Mouse (Mus musculus) megakaryocyte-erythroid progenitor cell, adult 5-6 weeks (primary cell): ENCODE data around the gene Sp7. TPM values are rescaled to one million over a fixed set of nuclear protein-coding genes. Genes with fewer than 3 reads are reported as not detected.

Experiments
- ATAC-seq: replicated peaks from 2 replicates; pipeline ENCODE4 v1.8.0; 2016; ENCODE audit warnings: mild to moderate bottlenecking, inconsistent platforms; ENCODE audit not compliant: severe bottlenecking, poor library complexity, low FRiP score, low TSS enrichment
- total RNA-seq, 2 experiments: library from RNA; stranded (forward) in 1 of 2; stranded (reverse) in 1 of 2; fragments of 200-1000, 215-1000 nt in 1 of 2; fragments of >200 nt in 1 of 2; fragmentation: Nextera tagmentation in 1 of 2; gene quantifications; 2 replicates each; pipeline ENCODE4 v1.2.3; 2014 to 2017

The Sp7 gene
- total RNA-seq, 2 experiments from 2014 or later, result not detected

DNA sequence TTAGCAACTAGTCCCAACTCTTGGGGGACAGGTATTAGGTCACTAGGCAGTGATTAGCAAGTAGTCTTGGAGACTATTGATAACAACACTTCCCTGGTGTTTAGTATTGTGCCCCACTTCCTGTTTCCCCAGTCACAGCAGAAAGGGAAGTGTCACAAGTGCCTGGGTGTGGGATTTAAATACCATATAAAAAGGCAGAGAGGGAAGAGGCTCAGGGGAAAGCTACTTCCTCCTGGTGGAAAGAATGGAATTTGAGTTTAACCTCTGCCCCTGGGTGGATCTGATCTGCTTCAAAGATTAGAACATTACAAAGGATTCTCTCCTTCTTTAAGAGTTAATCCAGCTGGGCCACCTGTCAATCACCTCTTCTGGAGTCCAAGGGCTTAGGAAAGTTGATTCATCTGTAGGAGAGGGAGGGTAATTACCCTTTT lies 26.6 kb upstream of the Sp7 start:
- ATAC-seq, result no peak

DNA sequence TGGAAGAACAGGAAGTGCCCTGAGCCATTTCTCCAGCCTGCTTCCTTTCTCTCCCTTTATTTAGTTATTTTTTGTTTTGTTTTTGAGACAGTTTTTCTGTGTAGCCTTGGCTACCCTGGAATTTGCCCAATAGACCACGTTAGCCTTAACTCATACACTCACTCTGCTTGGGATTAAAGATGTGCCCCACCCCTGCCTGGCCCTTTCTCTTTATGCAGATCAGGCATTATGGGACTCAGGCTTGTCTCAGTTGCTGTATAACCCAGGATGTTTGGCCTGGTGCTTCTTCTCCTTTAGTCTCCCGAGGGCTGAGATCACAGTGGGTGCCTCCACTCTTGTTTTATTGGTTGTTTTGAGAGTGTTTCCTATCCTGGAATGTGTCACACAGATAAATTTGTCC lies 25.5 kb upstream of the Sp7 start:
- no peak for ATAC-seq

DNA sequence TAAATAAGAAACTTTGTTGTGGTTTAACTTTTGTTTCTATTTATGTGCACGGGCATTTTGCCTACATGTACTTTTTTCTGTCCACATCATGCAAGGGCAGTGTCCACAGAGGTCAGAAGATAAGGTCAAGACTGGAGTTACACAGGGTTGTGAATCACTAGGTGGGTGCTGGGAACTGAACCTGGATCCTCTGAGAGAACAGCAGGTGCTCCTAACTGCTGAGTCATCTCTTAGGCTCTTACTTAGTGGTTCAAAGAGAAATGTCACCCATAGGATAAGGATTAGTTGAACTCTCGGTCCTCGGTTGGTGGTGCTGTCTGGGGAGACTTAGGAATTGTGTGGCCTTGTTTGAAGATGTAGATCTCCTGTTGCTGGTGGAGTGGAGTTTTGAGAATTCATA lies 22.0 kb upstream of the Sp7 start:
- no peak for ATAC-seq

DNA sequence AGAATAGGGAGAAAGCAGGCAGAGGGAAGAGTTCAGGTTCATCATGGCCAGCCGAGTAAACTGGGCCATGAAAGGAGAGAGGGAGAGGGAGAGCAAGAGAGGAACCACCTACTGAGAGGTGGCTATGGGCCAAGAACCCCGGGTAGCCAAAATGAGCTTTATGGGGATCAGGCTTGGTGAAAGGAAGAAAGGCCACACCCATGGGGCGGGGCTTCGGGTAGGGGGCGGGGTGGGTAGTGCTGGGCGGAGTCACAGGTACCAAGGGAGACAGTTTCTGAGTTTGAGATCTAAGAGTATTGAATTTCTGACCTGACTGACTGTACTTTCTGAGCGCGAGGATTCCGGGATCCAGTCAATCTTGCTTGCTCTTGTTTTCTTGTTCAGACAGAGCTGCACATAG lies 19.7 kb upstream of the Sp7 start:
- ATAC-seq, result peak; percentile 68

DNA sequence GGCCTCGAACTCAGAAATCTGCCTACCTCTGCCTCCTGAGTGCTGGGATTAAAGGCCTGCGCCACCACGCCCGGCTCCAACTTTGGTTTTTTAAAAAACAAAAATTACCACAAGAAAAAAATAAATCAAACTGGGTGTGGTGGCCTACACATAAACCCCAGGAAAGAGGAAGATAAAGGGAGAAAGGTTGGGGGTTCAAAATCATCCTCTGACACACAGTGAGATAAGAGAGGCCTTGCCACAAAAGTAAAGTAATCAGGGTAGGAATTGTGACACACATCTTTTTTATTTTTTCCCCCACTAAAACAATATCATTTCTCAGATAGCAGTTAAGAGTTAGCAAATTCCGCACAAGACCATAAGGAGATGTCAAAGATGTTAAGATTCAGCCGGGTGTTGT lies 16.7 kb upstream of the Sp7 start:
- ATAC-seq, result no peak

DNA sequence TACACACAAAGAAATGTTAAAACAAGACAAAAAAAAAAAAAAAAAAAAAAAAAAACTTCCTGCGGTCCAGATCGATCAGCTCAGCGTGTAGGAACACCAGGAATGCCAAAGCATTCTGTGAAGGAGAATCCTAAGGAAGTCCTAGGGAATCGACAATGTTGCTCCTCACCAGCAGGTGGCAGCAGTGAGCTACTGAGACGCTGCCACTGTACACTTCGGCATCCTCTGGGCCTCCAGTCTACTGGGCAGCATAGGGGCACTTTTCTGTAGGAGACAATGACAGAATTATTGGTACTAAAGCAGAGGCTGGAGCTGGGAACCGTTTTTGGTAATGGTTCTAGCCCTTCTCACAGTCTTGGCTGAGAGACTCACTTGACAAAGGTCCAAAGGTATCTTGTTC lies 14.6 kb upstream of the Sp7 start:
- peak; percentile 46; the same call in 1 of the 2 replicates for ATAC-seq

DNA sequence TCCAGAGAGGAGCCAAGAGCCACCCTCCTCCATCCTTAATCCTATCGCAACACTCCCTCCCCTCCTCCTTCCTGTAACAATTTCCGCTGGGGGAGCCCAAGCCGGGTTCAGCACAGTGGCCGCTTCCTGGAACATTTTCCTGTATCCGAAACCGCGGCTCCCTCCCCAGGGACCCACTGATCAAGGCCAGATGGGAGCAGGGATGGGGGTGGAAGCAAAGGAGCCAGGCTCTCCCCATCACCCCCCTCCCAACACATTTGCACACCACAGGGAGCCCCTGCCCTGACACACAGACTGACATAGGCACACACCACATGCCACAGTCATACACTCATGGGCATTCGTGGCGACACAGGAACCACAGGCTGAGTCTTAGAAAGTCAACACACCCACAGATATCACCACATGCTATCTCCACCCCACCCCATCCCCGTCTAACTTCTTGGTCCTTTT lies 10.9 kb upstream of the Sp7 start:
- peak; percentile 30 for ATAC-seq

DNA sequence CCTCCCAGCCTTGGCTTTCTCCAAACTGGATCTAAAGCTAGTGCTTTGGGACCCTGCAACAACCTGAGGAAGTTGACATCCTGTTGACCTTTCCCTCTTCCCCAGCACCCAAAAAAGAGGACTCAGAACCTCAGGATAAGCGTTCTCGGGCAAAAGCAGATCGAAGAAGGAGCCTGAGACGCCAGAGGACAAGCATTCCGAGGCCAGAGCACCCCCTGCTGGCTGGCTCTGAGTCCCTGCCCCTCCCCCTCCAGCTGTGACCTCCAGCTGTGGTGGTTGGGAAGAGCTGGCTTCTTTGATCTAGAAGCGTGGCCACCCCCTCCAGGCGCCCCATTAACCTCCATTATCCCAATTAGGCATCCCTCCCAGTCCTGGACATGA lies 10.2 kb upstream of the Sp7 start:
- peak; percentile 76 for ATAC-seq

DNA sequence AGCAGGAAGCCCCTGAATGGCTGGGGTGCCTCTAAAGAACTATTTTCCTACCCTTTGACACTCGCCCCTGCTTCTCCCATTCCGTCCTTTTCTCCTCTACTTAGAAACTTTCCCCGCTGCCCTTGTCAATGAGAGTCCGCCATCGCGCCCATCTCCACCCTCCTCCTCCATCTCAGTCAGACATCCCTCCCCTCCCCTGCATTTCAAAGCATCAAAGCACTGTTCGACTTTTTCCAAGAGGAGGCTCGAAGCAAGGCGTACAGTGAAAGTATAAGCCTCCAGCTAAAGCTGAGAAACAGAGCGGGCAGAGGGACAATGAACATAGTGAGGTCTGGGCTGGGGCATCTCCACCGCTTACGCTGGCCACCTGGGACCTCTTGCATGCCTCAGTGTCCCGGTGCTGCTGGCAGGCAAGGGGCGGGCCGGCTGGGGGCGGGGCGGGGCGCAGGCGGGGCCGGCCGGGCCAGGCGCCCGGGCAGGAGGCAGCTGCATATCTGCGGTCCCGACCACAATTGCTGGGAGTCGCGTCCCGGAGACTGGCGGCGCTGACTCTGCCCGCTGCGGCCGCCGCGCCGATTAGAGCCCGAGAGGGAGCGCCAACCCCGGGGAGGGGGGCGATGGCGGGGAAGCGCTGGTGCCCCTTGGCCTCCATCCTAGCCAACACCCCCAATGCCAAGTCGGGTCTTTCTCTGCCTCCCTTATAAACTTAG lies 9.6 kb upstream of the Sp7 start:
- ATAC-seq, result peak; percentile 79

DNA sequence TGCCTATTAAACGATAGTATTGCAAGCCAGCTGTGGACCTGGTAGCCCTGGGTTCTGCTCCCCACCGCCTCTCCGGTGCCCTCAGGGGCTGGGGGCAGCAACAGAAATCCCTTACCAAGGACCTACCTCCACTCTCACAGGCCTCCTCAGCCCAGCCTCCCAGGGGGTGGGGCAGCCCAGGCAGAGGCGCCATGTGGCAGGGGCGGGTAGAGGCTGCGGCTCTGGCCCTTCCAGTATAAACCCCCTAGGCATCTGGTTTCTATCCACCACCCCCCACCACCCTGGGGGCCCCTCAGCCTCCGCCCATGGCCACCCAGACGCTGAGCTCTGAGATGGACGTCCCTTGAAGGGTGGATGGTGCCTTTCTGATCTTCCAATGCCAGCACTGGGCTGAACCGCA lies 3.7 kb upstream of the Sp7 start:
- ATAC-seq, result no peak

DNA sequence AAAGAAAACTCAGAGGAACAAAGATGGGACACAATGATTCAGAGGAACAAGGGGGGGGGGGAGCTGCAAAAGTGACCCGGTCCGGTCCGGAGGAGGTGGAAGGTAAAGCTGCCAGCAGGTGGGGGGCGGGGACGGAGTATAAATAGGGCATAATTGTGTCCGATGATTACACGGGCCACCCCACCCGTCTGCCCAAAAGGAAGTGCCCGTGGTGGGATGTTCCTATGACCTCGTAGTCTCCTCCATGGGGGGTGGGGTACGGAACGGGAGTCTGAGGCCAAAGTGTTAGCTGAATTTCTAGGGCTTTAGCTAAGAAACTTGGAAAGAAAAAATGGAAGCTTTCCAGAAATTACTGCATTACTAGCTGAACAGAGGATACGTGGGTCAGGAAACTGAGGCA lies 3.0 kb upstream of the Sp7 start:
- ATAC-seq, result no peak

DNA sequence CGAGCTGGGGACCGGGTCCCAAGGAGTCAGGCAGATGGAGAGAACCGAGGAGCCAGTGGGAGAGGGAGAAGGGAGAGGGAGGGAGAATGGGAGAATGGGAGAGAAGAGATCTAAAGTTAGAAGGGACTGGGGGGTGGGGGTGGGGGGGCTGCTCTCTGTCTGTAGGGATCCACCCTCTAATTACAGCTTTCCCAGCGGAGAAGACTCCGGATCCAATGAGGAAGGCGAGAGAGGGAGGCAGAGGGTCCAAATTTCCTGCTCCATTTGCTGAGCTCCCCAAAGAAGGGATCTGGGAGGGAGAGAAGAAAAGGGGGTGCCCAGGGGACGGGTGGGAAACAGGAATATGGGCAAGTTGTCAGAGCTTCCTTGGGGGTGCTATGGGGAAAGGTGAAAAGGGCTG lies 744 bp downstream of the Sp7 start:
- no peak for ATAC-seq

DNA sequence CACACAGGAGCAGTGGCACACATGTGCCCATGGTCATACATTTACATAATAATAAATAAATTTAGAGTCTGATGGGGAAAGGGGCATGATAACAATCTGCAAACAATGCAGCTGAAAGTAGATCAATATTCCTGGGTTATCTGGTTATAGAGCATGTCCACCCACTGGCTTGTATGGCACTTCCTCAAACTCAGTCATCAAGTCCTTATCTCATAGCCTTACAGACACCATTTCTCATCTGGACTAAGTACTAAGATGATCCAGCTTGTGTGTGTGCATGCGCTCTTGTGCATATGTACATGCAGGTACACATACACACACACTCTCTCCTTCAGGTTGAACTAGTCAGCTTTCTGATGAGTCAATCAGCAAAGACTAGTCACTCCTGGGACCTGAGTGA lies 2.3 kb downstream of the Sp7 start:
- no peak; the same call in 1 of the 2 replicates for ATAC-seq

DNA sequence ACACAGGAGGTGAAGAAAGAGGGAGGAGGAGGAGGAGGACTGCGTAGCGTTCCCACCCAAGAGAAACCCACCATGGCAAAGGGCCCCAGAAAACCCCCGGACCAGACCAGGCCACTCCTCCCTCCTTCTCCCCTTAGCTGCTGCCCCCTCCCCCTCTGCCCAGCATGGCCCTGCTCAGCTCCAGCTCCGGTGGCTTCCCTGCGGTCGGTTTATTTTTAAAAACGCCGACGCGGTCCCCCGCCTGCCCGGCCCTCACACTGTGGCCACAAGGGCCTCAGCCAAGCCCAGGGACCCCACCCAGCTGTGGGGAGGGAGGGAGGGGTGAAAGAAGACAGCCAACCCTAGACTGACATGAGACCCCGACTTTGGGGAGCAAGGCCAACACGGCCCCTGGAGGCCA lies 4.3 kb downstream of the Sp7 start:
- no peak for ATAC-seq

DNA sequence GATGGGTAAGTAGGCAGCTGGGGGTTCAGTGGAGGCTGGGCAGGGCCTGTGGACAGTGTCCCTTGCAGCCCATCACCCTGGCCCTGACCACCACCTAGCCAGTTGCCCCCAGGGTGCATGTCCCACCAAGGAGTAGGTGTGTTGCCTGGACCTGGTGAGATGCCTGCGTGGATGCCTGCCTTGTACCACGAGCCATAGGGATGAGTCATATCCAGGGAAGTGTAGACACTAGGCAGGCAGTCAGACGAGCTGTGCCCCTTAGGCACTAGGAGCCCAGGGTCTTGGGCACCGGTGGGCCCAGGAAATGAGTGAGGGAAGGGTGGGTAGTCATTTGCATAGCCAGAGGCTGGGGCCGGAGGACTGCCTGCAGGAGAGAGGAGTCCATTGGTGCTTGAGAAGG lies 8.1 kb downstream of the Sp7 start:
- ATAC-seq, result no peak

DNA sequence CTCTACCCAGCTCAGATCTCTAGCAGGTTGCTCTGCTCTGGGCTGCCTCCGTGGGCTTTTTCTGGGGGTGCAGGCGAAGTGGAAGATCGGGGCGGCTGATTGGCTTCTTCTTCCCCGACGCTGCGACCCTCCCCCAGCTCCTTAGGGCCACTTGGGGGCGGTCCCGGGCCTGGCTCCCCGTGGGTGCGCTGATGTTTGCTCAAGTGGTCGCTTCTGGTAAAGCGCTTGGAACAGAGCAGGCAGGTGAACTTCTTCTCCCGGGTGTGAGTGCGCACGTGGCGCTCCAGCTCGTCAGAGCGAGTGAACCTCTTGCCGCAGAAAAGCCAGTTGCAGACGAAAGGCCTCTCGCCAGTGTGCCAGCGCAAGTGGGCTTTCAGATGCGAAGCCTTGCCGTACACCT lies 8.9 kb downstream of the Sp7 start:
- ATAC-seq, result no peak

DNA sequence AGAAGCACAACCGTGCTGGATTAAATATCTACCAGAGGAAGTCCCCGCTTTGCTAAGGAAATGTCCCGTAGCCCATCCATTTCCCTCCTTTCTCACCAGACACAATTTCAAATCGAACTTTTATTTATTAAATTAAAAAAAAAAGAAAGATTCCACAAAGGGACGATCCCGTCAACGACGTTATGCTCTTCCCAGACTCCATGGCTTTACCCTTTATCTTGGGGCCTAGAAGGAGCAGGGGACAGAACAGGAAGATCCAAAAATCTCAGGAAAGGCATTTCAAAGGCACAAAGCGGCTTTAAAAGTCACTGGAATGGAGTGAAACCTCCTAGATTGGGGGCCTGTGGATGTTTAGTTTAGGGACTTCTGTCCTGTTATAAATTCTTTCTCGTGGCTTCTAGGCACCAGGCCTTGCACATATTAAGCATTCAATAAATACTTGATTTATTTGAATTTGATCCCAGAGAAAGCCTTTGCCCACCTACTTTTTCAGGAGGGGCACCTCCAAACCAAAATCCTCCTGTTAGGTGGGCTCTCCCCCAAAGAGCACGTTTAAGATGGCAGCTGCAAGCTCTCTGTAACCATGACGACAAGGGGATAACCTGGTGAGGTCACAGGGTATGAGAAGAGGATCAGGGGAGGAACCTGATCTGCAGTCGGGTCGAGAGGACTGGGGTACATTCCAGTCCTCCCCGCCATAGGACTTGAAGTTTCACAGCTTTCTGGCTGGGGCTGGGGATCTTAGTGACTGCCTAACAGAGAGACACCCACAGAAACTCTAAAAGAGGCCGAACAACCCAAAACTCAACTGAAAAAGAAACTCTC lies 10.3 kb downstream of the Sp7 start:
- ATAC-seq, result no peak

DNA sequence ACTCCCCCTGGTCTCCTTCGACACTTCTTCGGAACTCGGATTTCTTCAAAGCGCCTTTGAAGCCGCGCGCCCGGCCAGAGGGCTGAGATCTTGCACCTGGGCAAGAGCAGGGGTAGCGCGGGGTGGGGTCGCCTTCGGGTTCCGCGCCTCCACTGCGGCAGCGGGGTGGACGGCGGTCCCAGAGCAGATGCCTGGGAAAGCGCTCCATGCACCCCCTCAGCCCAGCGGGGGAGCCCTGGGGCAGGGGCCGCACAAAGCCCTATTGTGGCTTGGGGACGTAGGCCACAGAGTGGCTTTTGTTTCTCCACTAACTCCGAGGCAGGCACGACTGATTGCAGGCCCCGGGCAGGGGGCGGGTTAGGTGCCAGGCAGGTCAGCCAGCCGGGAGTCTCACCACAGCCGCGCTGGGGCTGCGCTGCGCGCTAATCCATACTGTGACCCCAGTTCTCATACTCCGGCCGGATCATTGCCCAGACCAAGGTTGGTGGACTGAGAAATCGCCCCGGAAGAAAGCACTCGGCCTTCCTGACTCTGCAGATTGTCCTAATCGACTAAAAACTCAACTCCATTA lies 11.0 kb downstream of the Sp7 start:
- 0 out of 2 replicates have a peak, but pooled peaks have one; percentile 6 for ATAC-seq

DNA sequence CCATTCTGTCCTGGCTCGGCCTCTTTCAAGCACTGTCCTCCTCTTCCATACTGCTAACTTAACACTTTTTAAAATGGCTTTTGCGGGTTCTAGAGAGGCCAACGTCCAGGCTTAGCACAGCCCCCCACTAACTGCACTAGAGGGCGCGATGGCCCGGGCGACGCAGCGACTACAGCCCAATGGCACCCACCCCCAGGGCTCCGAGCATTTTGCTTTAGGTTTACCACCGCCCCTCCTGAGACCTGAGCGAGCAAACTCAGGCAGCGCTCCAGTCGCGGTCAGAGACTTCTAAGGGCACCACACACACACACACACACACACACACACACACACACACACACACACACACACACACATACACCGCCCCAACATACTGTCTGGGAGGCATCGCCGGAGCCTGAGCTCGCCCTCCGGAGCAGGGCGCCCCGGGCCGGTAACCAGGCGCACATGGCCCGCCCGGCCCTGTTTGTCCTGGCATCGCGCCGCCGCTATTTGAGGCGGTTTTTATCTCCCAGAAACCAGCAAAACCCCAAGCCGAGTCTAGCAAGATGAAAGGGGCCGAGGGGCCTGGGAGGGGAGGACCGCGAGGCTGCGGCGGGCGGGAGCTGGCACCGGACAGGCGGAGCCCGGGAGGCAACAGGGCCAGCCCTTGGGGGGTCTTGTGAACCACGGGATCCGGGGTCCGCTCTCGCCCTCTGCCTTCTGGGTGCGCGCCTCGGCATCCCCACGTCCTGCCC lies 11.7 kb downstream of the Sp7 start:
- peak; percentile 47 for ATAC-seq

DNA sequence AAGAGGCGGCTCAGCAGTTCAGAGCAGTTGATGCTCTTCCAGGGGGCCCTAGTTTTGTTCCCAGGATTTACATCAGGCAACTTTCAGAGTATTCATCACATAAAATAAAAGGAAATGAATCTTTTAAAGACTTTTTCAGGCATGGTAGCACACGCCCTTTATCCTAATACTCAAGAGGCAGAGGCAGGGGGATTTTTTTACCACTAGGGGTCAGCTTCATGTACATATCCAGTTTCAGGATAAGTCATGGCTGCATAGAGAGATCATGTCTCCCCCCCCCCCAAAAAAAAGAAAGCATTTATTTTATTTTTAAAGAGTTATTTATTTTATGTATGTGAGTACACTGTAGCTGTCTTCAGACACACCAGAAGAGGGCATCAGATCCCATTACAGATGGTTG lies 13.0 kb downstream of the Sp7 start:
- no peak for ATAC-seq
